Mouse (Mus musculus) adrenal gland, adult 8-10 months (tissue): Measurements from ENCODE around the gene Lap3. TPM values are rescaled to one million over a fixed set of nuclear protein-coding genes. Genes with fewer than 3 reads are reported as not detected.

Experiments
- DNase-seq: peaks from one replicate; pipeline ENCODE4 v3.0.0; 2022
- total RNA-seq, 4 experiments: library from RNA; stranded (reverse); gene quantifications; 2 replicates each; pipeline ENCODE4 v1.2.4; 2022

Lap3 gene
- 10 to 100 TPM; 48.6 to 67.8 (median 56.1) TPM for total RNA-seq

DNA sequence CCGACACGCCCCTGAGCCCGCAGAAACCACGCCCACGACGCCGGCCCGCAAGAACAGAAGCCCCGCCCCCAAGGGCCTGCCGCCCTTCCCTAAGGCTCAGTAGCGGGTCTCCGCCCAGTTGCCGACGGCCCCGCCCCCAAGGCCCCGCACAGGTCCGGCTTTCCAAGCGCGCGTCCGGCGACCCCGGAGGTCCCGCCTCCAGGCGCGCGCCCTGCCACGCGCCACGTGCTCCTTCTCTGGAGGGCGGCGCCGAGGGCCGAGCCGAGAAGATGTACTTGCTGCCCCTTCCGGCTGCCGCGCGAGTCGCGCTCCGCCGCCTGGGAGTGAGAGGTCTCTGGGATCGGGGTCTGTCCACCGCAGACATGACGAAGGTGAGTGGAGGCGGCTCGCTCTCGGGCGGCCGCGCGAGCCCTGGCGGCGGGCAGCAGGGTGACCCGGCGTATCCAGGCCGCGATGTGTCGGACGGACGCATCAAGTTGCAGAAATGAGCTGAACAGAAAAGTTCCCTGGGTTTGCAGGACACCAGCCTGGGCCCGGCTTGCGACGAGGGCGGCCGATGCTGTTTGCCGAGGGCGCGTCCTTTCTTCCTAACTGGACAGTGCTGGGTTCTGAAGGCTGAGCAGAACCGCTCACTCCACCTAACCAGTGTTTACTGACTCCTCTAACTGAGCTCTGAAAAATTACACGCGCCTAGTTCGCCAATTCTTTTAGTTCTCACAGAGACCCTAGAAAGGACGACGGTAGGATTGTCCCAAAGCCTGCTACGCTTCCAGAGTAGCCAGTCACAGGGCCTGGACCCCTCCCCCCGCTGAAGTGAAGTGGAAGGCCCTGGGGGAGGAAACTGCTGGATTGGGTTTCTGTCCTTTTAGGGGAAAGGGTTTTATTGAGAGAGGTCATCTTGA, at the start of gene Lap3:
Lap3 (plus strand) TSS at position 184 of the 902 bp plus-strand sequence.
- peak; percentile 99 for DNase-seq

DNA sequence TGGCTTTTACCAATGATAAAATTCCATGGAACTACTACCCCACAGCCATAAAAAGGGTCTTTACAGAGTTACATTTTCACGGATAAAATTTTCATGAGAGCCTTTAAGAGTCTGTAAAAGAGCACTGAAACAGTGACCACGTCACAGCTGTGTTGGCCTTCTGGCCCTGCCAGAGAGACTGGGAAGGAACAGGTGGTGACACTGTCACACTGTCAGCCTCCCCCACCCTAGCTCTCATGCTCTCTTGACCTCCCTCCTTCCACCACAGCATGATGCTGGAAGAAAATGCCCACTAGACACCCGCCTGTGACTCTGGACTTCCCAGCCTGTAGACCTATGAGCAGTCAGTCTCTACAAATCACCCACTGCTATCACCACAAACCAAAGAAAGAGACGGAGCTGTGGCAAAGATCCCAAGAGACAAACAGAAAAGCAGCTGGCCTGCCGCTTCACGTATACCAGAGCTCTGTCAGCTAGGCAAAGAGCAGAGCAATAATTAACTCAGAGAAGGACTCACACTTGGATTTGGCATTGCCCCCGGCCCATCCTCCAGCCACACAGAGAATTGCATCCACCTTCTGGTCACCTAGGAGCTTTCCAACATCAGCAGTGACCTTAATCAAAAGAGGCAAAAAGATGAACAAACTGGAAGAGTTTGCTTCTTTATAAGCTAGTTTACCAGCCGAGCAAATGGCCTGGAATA, 48.9 kb upstream of the Lap3 start:
- no peak for DNase-seq

DNA sequence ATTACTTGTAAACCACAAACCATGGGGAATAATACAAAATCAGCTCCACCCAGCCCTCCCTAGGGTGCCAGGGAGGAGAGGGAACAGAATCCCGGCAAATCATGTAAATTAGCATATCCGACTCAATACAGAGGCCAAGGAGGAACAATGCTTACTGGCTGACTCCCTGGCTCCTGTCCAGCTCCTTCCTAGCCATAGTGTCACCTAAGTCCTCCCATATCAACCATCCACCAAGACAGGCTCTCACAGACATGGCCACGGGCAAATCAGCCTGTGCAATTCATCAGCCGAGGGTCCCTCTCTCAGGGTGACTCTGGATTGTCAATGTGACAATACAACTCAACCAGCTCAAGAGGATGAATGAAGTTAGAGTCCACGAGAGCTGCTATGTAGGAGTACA, 44.5 kb upstream of the Lap3 start:
- DNase-seq: no peak

DNA sequence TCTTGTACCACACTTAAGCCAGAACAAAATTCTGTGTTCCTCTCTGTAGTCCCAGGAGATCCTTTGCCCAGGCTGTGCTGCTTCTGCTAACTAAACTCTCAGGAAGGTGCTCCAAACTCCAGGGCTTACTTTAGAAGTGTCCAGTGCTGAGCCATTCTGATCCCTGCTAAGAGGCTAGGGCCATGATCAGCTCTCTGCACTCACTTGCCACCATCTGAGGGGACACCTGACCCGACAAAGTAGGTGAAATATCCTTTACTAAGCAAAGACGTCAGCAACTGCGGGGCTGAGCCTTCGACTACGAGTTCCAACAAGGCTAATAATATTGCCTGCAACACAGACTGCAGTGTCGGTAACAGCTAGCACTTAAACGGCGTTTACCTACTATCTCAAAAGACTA, 44.0 kb upstream of the Lap3 start:
- DNase-seq: no peak

DNA sequence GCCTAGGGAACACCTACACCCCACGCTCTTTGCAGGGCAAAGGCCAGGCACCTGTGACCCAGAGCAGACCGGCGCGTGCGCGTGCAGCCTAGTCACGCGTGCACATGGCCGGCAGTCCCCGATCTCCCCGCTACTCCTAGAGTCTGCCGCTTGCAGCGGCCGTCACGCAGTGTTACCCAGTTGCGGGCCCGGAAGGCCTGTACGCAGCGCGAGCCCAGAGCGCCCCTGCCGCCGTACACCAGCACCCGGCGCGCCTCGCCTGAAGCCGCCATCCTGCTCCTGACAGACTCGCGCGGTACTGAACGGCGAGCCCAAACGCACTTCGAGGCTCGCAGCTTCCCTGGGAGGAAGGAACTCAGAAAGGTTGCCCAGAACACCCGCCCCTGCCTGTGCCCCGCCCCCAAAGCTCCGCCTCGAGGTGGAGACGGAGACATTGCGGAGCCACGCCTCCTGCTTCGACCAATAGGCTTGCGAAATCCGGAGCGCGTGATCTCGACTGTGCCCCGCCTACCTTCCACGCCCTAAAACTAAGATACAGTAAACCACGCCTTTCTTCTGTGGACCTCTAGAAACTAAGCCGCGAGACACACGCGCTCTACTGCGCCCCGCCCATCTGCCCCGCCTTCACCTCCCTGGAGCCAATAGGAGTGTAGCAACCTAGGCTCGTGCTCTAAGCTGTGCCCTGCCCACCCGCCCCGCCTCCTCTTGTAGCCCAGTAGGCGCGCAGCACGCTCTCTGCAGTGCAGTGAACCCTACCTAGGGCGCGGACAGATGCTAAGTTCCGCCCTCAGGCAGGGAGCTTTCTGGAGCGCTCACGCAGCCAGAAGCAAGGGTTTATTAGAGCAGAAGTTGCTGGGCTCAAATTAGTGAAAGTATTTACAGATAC, 43.1 kb upstream of the Lap3 start, which contains the start of gene Qdpr:
Qdpr (minus strand) TSS at position 406 of the 886 bp plus-strand sequence.
- peak; percentile 96 for DNase-seq

DNA sequence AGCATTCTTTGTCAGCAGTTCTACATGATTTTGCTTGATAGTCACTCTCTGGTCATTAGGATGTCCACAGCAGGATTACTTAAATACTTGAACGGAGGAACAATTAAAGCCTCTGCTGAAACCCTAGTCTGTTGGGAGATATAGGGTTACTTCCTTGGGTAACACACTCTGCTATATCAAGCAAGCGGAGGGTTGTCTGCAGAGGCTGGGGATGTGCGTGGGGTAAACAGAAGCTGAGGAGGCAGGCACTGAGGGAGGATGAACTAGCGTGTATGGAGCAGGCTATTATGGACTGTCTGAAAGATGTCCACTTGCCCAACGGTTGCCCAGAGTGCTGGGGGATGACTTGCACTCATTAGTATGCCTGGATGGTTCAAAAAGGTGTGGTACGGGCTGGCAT, 39.7 kb upstream of the Lap3 start, which contains the start of gene Clrn2:
Clrn2 (plus strand) TSS at position 301 of the 400 bp plus-strand sequence.
- no peak for DNase-seq

- no peak for DNase-seq
Observed at GRCm38 (mm10) chr5:45454456-45454855, 38.7 kb upstream of the Lap3 start.

DNA sequence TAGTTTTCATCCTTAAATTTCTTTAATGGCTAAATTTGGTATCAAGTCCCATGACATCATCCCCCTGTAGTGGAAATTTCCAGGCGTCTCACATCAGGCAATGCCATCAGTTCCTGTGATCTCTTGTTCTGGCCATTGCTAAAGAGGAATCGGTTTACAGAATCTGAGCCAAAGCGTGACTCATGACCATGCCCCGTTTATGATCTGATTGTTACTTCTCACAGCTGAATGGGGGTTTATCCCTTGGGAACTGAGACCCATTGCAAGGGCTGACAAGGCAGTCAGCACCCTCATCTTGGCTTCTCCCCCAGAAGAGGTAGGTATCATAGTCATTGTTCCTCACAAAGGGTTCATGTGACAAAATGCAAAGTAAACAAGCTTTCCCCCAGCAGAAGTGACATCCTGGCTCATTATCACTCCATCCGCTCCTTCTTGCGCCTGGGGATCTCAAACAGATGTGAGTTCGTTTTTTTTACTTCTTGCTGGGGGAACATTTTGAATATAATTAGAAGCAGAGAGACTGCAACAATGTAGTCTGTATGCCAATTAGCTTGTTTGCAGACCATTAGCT, 20.2 kb upstream of the Lap3 start:
- no peak for DNase-seq

DNA sequence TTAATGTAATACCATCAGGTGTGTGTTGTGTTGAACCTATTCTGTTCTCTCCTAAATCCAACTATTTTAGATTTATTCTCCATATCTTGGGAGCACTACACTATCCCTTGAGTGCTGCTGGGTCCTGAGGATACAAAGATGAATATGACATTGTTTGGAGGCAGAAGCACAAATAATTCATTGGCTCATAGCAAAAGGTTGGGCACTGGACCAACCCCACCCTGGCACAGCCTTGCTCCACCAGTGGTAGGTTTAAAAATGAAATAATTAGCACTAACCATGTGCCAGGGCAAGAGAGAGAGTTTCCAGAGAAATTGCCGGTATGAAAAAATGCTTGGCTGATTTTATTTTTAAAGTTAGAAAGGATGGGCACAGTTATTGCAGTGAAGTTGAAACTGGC, 19.7 kb upstream of the Lap3 start:
- no peak for DNase-seq

- DNase-seq: no peak
Observed at GRCm38 (mm10) chr5:45474215-45474614, 19.0 kb upstream of the Lap3 start.

GRCm38 (mm10) chr5:45474758-45475157, 18.4 kb upstream of the Lap3 start:
- DNase-seq: no peak

DNA sequence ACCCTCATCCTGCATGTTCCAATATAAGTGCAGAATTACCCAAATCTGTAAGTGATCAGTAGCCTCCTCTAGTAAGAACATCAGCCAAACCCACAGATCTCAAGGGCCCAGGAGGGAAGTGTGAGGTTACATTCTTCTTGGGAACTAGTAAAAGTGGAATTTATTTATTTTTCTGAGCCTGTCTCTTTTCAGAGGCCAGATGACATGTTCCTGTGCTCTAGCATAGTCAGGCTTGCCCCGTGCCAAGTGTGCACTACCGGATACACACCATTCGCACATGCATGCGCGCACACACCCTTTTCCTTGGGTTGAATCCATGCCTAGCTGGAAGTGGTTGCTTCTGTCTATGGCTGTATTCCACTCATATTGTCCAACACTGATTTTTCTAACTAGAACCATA, 17.4 kb upstream of the Lap3 start:
- DNase-seq: no peak

- no peak for DNase-seq
Observed at GRCm38 (mm10) chr5:45476288-45476687, 16.9 kb upstream of the Lap3 start.

DNA sequence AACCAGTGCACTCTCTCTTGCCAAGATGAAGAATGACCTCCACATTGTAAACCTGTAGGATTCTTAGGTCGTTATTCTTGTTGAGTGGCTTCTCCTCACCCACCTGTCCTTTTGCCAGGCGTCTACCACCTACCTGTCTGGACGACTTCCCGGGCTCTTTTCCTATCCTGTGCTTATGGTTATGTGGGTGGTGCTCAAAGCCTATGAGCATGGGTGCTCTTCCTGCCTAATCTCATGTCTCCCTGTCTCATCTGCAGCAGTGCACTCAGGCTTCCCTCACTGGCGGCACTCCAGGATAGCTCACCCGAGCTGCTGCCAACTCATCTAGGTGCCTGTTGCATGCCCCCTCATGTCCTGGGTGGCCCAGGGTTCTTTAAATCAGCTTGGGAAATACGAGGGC, 15.6 kb upstream of the Lap3 start:
- no peak for DNase-seq

DNA sequence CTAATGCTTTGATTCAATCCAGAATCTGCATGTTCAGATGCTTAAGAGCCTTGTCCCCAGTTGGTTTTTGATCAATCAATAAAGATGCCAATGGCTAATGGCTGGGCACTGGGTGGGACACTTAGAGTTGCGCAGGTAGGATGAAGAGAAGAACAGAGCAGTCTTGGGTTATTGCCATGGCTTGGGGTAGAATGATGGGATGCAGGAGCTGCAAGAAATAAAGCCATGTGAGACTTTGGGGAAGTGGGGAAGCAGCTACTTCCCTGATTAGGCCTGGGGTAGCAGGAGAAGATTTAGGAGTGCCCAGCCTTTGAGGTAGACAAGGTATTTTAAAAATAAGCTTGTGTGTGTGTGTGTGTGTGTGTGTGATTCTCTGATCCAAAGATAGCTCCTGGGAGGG, 13.1 kb upstream of the Lap3 start:
- DNase-seq: no peak

DNA sequence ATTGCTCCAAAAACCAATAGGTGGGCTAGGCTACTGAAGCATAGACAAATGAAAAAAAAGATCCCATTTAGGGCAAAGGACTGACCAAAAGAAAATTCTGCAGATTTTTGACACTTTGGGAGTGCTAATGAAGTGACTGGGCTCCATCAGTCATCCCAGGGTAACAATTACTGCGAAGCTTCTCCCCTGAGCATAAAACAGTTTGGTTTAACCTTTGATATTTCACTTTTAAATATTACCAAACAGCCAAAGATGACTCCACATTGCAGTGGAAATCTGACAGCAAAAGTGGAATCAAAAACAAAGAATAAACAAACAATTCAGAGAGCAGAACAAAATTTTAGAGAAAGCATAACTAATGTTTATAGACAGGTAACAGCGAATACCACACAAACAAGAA, 12.0 kb upstream of the Lap3 start:
- no peak for DNase-seq

GRCm38 (mm10) chr5:45482607-45483006, 10.6 kb upstream of the Lap3 start:
- DNase-seq: no peak

- no peak for DNase-seq
Observed at GRCm38 (mm10) chr5:45483654-45484053, 9.5 kb upstream of the Lap3 start.

GRCm38 (mm10) chr5:45491776-45492175, 1.4 kb upstream of the Lap3 start:
- no peak for DNase-seq

- no peak for DNase-seq
Observed at GRCm38 (mm10) chr5:45494093-45494755, 1.1 kb downstream of the Lap3 start.

GRCm38 (mm10) chr5:45495429-45495975, 2.3 kb downstream of the Lap3 start:
- no peak for DNase-seq
